8 mouse cellular contexts compared by ENCODE assay signal in the genomic region with DNA sequence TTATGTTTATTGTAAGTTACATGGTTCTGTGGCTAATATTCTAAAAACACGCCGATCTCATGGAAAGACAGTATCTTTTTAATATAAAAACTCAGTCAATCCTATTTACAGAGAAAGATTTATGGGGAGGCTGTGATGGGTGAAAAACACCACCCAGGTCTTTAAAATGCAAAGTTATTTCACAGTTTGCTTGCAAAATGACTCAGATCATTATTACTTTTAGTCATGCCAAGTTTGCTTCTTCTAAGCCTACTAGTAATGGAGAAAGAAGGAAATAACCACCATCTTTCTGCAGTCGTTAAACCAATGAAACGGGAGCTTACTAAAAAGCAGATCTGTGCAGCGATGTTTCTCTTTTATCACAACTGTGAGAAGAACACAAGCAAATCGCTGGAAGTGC. TPM values are rescaled to one million over a fixed set of nuclear protein-coding genes. Genes with fewer than 3 reads are reported as not detected.
A peak's percentile ranks its signal among the peaks of the same experiment; 100 is the strongest.
DNase-seq lines count a peak whose midpoint lies in the region; ATAC-seq and TF ChIP-seq lines count a peak whose summit lies in the region.

No protein-coding gene starts in this region.

- intact Hi-C loops in left cerebral cortex, postnatal 14 days (cut with DNase I), result loop anchor here (2.0 to 5.0 kb wide), 2 partner anchors 89 to 270 kb away; no protein-coding TSS in a partner anchor

- peaks cover 0 to 13% of the 10 kb centered on the region in 2 experiments; a peak in 2 of 4 replicates for H3K4me1 ChIP-seq in heart, embryonic 14.5 days (ENCODE audit: control insufficient read depth in 2 of 2, insufficient read depth in 2 of 2, low read length in 2 of 2)
- peaks cover 2% of the 10 kb centered on the region for H3K4me1 ChIP-seq in cortical plate, adult 2 months (ENCODE audit: control insufficient read depth, insufficient read depth, low read length)
- H3K4me1 ChIP-seq in hindbrain, embryonic 15.5 days (replicated peaks), result peaks cover 26% of the 10 kb centered on the region
- peaks cover 11% of the 10 kb centered on the region; the same call in 1 of the 2 replicates for H3K4me1 ChIP-seq in midbrain, embryonic 14.5 days (ENCODE audit: control insufficient read depth, insufficient read depth, low read length)

- no peak for ATAC-seq in heart, embryonic 14.5 days (ENCODE audit: insufficient number of reproducible peaks, insufficient read depth, low FRiP score, low read depth)
- no peak for ATAC-seq in hindbrain, embryonic 15.5 days (ENCODE audit: low FRiP score, low read depth)
- no peak for ATAC-seq in midbrain, embryonic 14.5 days (ENCODE audit: low FRiP score, low TSS enrichment)

- DNase-seq in heart, adult 9 months (ENCODE audit: low spot score in 2 of 2), result no peak
- DNase-seq in midbrain, embryonic 14.5 days, result peak; percentile 43
- no peak for DNase-seq in layer of hippocampus, adult 11-12 months (ENCODE audit: low spot score)
- no peak for DNase-seq in thymus, postnatal 10 days (ENCODE audit: low spot score in 2 of 2)
- DNase-seq in left cerebral cortex, postnatal 14 days (ENCODE audit: low spot score in 2 of 2), result no peak

- no peaks in the 10 kb centered on the region for H3K27me3 ChIP-seq in heart, embryonic 14.5 days (ENCODE audit: control insufficient read depth, insufficient read depth, low read length)
- no peaks in the 10 kb centered on the region for H3K27me3 ChIP-seq in hindbrain, embryonic 15.5 days
- H3K27me3 ChIP-seq in midbrain, embryonic 14.5 days (ENCODE audit: control insufficient read depth, insufficient read depth, low read length), result no peaks in the 10 kb centered on the region

- no peak for TF ChIP-seq POLR2A in cortical plate, adult 2 months (IDR thresholded peaks at IDR 0.05; ENCODE audit: extremely low read depth, insufficient read depth, low read length)

- 31% methylated on average over 6 of the region's 6 CpGs for WGBS in heart, embryonic 14.5 days
- WGBS in hindbrain, embryonic 15.5 days, result 28% methylated on average over 6 of the region's 6 CpGs
- WGBS in midbrain, embryonic 14.5 days, result 35% methylated on average over 6 of the region's 6 CpGs

- peak overlapping the region; percentile 91 for H3K9ac ChIP-seq in heart, embryonic 14.5 days (ENCODE audit: low read length)
- H3K9ac ChIP-seq in hindbrain, embryonic 15.5 days, result peak overlapping the region; percentile 96
- peak overlapping the region; percentile 90; the same call in 1 of the 2 replicates for H3K9ac ChIP-seq in midbrain, embryonic 14.5 days (replicated peaks; ENCODE audit: low read length)

- H3K4me2 ChIP-seq in heart, embryonic 14.5 days (ENCODE audit: low read length), result peak overlapping the region; percentile 93
- peak overlapping the region; percentile 80 for H3K4me2 ChIP-seq in hindbrain, embryonic 15.5 days
- peak overlapping the region; percentile 90 for H3K4me2 ChIP-seq in midbrain, embryonic 14.5 days (ENCODE audit: low read length)

- H3K36me3 ChIP-seq in heart, embryonic 14.5 days (ENCODE audit: control insufficient read depth, insufficient read depth, low read length), result no peaks in the 10 kb centered on the region
- no peaks in the 10 kb centered on the region for H3K36me3 ChIP-seq in hindbrain, embryonic 15.5 days
- H3K36me3 ChIP-seq in midbrain, embryonic 14.5 days (ENCODE audit: control insufficient read depth, insufficient read depth, low read length), result no peaks in the 10 kb centered on the region

- peak overlapping the region in 1 of 2 experiments; percentile 93; a peak in 3 of 4 replicates for H3K4me3 ChIP-seq in heart, embryonic 14.5 days (ENCODE audit: control insufficient read depth in 1 of 2, insufficient read depth in 1 of 2, low read depth in 1 of 2, low read length in 2 of 2)
- H3K4me3 ChIP-seq in cortical plate, adult 2 months (ENCODE audit: insufficient read depth, low read length), result peak overlapping the region; percentile 71
- peak overlapping the region; percentile 98 for H3K4me3 ChIP-seq in hindbrain, embryonic 15.5 days
- peak overlapping the region; percentile 82 for H3K4me3 ChIP-seq in midbrain, embryonic 14.5 days (replicated peaks; ENCODE audit: low read depth, low read length)

- no peaks in the 10 kb centered on the region for H3K9me3 ChIP-seq in heart, embryonic 14.5 days (ENCODE audit: control insufficient read depth, low read length)
- no peaks in the 10 kb centered on the region for H3K9me3 ChIP-seq in hindbrain, embryonic 15.5 days
- H3K9me3 ChIP-seq in midbrain, embryonic 14.5 days (ENCODE audit: control insufficient read depth, low read length), result no peaks in the 10 kb centered on the region; the same call in 1 of the 2 replicates

- H3K27ac ChIP-seq in heart, embryonic 14.5 days (replicated peaks in 1 of 2; ENCODE audit: control insufficient read depth in 1 of 2, insufficient read depth in 1 of 2, low read depth in 2 of 2, low read length in 2 of 2), result no peak overlapping the region
- no peak overlapping the region for H3K27ac ChIP-seq in cortical plate, adult 2 months (ENCODE audit: insufficient read depth, low read length)
- peak overlapping the region; percentile 88; the same call in 1 of the 2 replicates for H3K27ac ChIP-seq in hindbrain, embryonic 15.5 days (replicated peaks)
- H3K27ac ChIP-seq in midbrain, embryonic 14.5 days (replicated peaks; ENCODE audit: low read depth, low read length), result no peak overlapping the region

- TF ChIP-seq CTCF in cortical plate, adult 2 months (IDR thresholded peaks at IDR 0.05; ENCODE audit: extremely low read depth, insufficient read depth, low read length), result no peak

RNA-seq across cellular contexts. Expression of a gene that starts 1.4 kb away (rescaled TPM):
- polyA plus RNA-seq in heart, embryonic 14.5 days (2014; fragmentation: Nextera tagmentation; extraction: Ambion mirVana), result 30.2 and 31.1 TPM in 2 replicates
- 106 and 111 TPM in 2 replicates for polyA plus RNA-seq in cortical plate, adult 2 months (2012; rRNA removed)
- 86.2 and 88.4 TPM in 2 replicates for polyA plus RNA-seq in hindbrain, embryonic 15.5 days (2015; fragmentation: Nextera tagmentation; extraction: Ambion mirVana)
- 84.7 and 87.2 TPM in 2 replicates for polyA plus RNA-seq in midbrain, embryonic 14.5 days (2014; fragmentation: Nextera tagmentation; extraction: Ambion mirVana)
- total RNA-seq in left cerebral cortex, postnatal 14 days (2021), result 100 to 1,000 TPM; 198 to 202 TPM
